Comparison of ENCODE assay signal across 16 mouse cellular contexts in genomic region chr16:12692739-12693292, GRCm38 (mm10).
DNase-seq lines count a peak whose midpoint lies in the region; ATAC-seq lines count a peak whose summit lies in the region.
"Had no signal": no experiment of that assay in that cellular context is flagged by ENCODE, and none has a peak within 500 bp of the region (broad histone marks: within the 10 kb centered on the region; RNA-seq: fewer than 3 reads in every experiment).

No protein-coding gene starts in this region.

- H3K4me3 ChIP-seq in hindbrain, embryonic 16.5 days (ENCODE audit: low read length), result no peak overlapping the region
- H3K4me3 ChIP-seq in hindbrain, embryonic 14.5 days (replicated peaks; ENCODE audit: low read length), result no peak overlapping the region
- no peak overlapping the region for H3K4me3 ChIP-seq in neural tube, embryonic 12.5 days
- H3K4me3 ChIP-seq: embryonic facial prominence, embryonic 15.5 days; forebrain, embryonic 10.5 days; gastrocnemius, adult 2 months had no signal

- H3K36me3 ChIP-seq in hindbrain, embryonic 16.5 days (ENCODE audit: control insufficient read depth, insufficient read depth, low read length), result no peaks in the 10 kb centered on the region
- H3K36me3 ChIP-seq in hindbrain, embryonic 14.5 days (replicated peaks; ENCODE audit: control insufficient read depth, insufficient read depth), result no peaks in the 10 kb centered on the region
- H3K36me3 ChIP-seq in neural tube, embryonic 12.5 days, result no peaks in the 10 kb centered on the region
- H3K36me3 ChIP-seq: embryonic facial prominence, embryonic 15.5 days; forebrain, embryonic 10.5 days had no signal

- H3K4me1 ChIP-seq in hindbrain, embryonic 16.5 days (ENCODE audit: control insufficient read depth, insufficient read depth, low read depth, low read length), result no peaks in the 10 kb centered on the region
- no peaks in the 10 kb centered on the region for H3K4me1 ChIP-seq in hindbrain, embryonic 14.5 days (replicated peaks; ENCODE audit: control insufficient read depth, insufficient read depth, low read length)
- H3K4me1 ChIP-seq in neural tube, embryonic 12.5 days, result no peaks in the 10 kb centered on the region
- H3K4me1 ChIP-seq: embryonic facial prominence, embryonic 15.5 days; forebrain, embryonic 10.5 days had no signal

- WGBS in hindbrain, embryonic 16.5 days, result 50% methylated on average over 4 of the region's 5 CpGs
- 64% methylated on average over 5 of the region's 5 CpGs for WGBS in hindbrain, embryonic 14.5 days
- WGBS in neural tube, embryonic 12.5 days, result 55% methylated on average over 5 of the region's 5 CpGs

- no peak overlapping the region; the same call in 1 of the 2 replicates for H3K9ac ChIP-seq in hindbrain, embryonic 16.5 days (ENCODE audit: low read depth, low read length)
- H3K9ac ChIP-seq in hindbrain, embryonic 14.5 days, result no peak overlapping the region
- no peak overlapping the region for H3K9ac ChIP-seq in neural tube, embryonic 12.5 days
- H3K9ac ChIP-seq: embryonic facial prominence, embryonic 15.5 days had no signal

- H3K9me3 ChIP-seq in hindbrain, embryonic 16.5 days (ENCODE audit: control insufficient read depth, low read length), result no peaks in the 10 kb centered on the region
- no peaks in the 10 kb centered on the region for H3K9me3 ChIP-seq in hindbrain, embryonic 14.5 days (ENCODE audit: control insufficient read depth, low read length)
- no peaks in the 10 kb centered on the region for H3K9me3 ChIP-seq in neural tube, embryonic 12.5 days
- H3K9me3 ChIP-seq: embryonic facial prominence, embryonic 15.5 days; forebrain, embryonic 10.5 days had no signal

- H3K4me2 ChIP-seq in hindbrain, embryonic 16.5 days (ENCODE audit: low read length), result no peak overlapping the region
- no peak overlapping the region for H3K4me2 ChIP-seq in hindbrain, embryonic 14.5 days (replicated peaks)
- H3K4me2 ChIP-seq in neural tube, embryonic 12.5 days (replicated peaks), result no peak overlapping the region
- H3K4me2 ChIP-seq: embryonic facial prominence, embryonic 15.5 days had no signal

- peak; percentile 56 for ATAC-seq in hindbrain, embryonic 16.5 days
- no peak for ATAC-seq in hindbrain, embryonic 14.5 days (ENCODE audit: low FRiP score)
- ATAC-seq in neural tube, embryonic 12.5 days (ENCODE audit: low FRiP score, low read depth), result 0 out of 2 replicates have a peak, but pooled peaks have one; percentile 65
- no peak for ATAC-seq in CD4-positive, CD25-positive, alpha-beta regulatory T cell, adult 4 months

- no peak overlapping the region for H3K27ac ChIP-seq in hindbrain, embryonic 16.5 days (ENCODE audit: low read depth, low read length)
- H3K27ac ChIP-seq in hindbrain, embryonic 14.5 days, result no peak overlapping the region
- H3K27ac ChIP-seq in neural tube, embryonic 12.5 days, result no peak overlapping the region
- H3K27ac ChIP-seq: embryonic facial prominence, embryonic 15.5 days; forebrain, embryonic 10.5 days; gastrocnemius, adult 2 months had no signal

- DNase-seq in adrenal gland, adult (ENCODE audit: inconsistent age in 2 of 2, low spot score in 1 of 2), result peak; percentile 39 to 68
- DNase-seq in adrenal gland, postnatal 4 days (ENCODE audit: low spot score in 2 of 2), result no peak
- DNase-seq in hindbrain, embryonic 14.5 days (ENCODE audit: low spot score), result no peak
- DNase-seq in neural tube, embryonic 10.5 days (ENCODE audit: extremely low spot score, low spot score), result no peak
- no peak for DNase-seq in liver
- DNase-seq: gastrocnemius, adult 2 months; kidney, adult 18-20 months; kidney, postnatal 36 days; lung, postnatal 14 days; right cerebral cortex, postnatal 4 days; thymus, postnatal 36 days had no signal

- no peaks in the 10 kb centered on the region for H3K27me3 ChIP-seq in hindbrain, embryonic 16.5 days (replicated peaks; ENCODE audit: control insufficient read depth, insufficient read depth, low read length)
- no peaks in the 10 kb centered on the region for H3K27me3 ChIP-seq in hindbrain, embryonic 14.5 days (ENCODE audit: control insufficient read depth, insufficient read depth, low read length)
- no peaks in the 10 kb centered on the region for H3K27me3 ChIP-seq in neural tube, embryonic 12.5 days (replicated peaks)
- H3K27me3 ChIP-seq: embryonic facial prominence, embryonic 15.5 days had no signal

Comparison
In these comparisons a context has a peak if more than half of its experiments do, and no peak if none do; other contexts are left out.
1. DNase-seq: peak in adrenal gland, adult (2 of 2); none in adrenal gland, postnatal 4 days (0 of 2), hindbrain, embryonic 14.5 days (single experiment), neural tube, embryonic 10.5 days (single experiment) and liver (single experiment).
2. ATAC-seq: peak in hindbrain, embryonic 16.5 days (single experiment) and neural tube, embryonic 12.5 days (single experiment); none in hindbrain, embryonic 14.5 days (single experiment) and CD4-positive, CD25-positive, alpha-beta regulatory T cell, adult 4 months (single experiment).